Mouse (Mus musculus) liver, embryonic 13.5 days (tissue): ENCODE data around the gene Gga1. TPM values are rescaled to one million over a fixed set of nuclear protein-coding genes. Genes with fewer than 3 reads are reported as not detected.

Experiments
- ATAC-seq: fragments of 200-750 bp; cut with Nextera tagmentation; 2 replicates; pipeline ENCODE4 v1.8.0; 2017; ENCODE audit warnings: low read depth, mild to moderate bottlenecking, moderate number of reproducible peaks, moderate library complexity
- DNase-seq: peaks from one replicate; pipeline ENCODE4 v3.0.0; 2022
- H3K27ac ChIP-seq: fragments of 300-500 bp; sonication (generic); 2 replicates; pipeline ENCODE4 v1.5.1; 2015; ENCODE audit warnings: moderate library complexity, mild to moderate bottlenecking, inconsistent platforms
- H3K27me3 ChIP-seq: fragments of 300-500 bp; sonication (generic); 2 replicates; pipeline ENCODE4 v1.6.1; 2015; ENCODE audit warnings: mild to moderate bottlenecking, inconsistent platforms
- H3K36me3 ChIP-seq: fragments of 300-500 bp; sonication (generic); 2 replicates; pipeline ENCODE4 v1.6.1; 2015; ENCODE audit warnings: mild to moderate bottlenecking, inconsistent platforms
- H3K4me1 ChIP-seq: fragments of 300-500 bp; sonication (generic); replicated peaks from 2 replicates; pipeline ENCODE4 v1.6.1; 2015; ENCODE audit warnings: inconsistent platforms
- H3K4me2 ChIP-seq: fragments of 300-500 bp; sonication (generic); 2 replicates; pipeline ENCODE4 v1.6.1; 2015; ENCODE audit warnings: inconsistent platforms, mild to moderate bottlenecking, moderate library complexity
- H3K4me3 ChIP-seq: fragments of 300-500 bp; sonication (generic); replicated peaks from 2 replicates; pipeline ENCODE4 v1.5.1; 2015; ENCODE audit warnings: mild to moderate bottlenecking, inconsistent platforms
- H3K9ac ChIP-seq: fragments of 300-500 bp; sonication (generic); 2 replicates; pipeline ENCODE4 v1.6.1; 2015; ENCODE audit warnings: mild to moderate bottlenecking, inconsistent platforms
- H3K9me3 ChIP-seq: fragments of 300-500 bp; sonication (generic); replicated peaks from 2 replicates; pipeline ENCODE4 v1.6.1; 2016; ENCODE audit warnings: inconsistent platforms
- WGBS: fragments of 180-500 bp; shearing (Covaris S2); methylation state at CpG from one replicate; pipeline ENCODE4 v1.1.7; 2015; ENCODE audit not compliant: insufficient replicate concordance; 5-methylcytosine and 5-hydroxymethylcytosine counted together
- polyA plus RNA-seq: library from polyadenylated mRNA; unstranded; fragments of >200 nt; fragmentation: Nextera tagmentation; extraction: Ambion mirVana; gene quantifications from 2 replicates; pipeline ENCODE4 v1.2.1, GENCODE M21; 2015

Gene Gga1
- polyA plus RNA-seq, 1 experiment from 2014 or later, result 20.7 TPM

- ATAC-seq, result no peak
- 37% methylated on average over 8 of the region's 8 CpGs for WGBS
- peak overlapping the region; percentile 79 for H3K9ac ChIP-seq
Measured at GRCm38 (mm10) chr15:78914823-78915659, 38.1 kb downstream of the Gga1 start.

GRCm38 (mm10) chr15:78915660-78916017 is 38.6 kb downstream of the Gga1 start:
- Histone ChIP-seq H3K4me1 (peaks cover 77% of the 10 kb centered on the region), H3K4me3 (peak overlapping the region; percentile 74), H3K9me3 (no peaks in the 10 kb centered on the region), H3K27me3 (no peaks in the 10 kb centered on the region), H3K9ac (peak overlapping the region; percentile 79; the same call in 1 of the 2 replicates), H3K4me2 (peak overlapping the region; percentile 100), H3K27ac (peak overlapping the region; percentile 26; the same call in 1 of the 2 replicates), H3K36me3 (peaks cover 33% of the 10 kb centered on the region)
- WGBS, result under 1% methylated on average over 8 of the region's 8 CpGs
- ATAC-seq, result peak; percentile 27; the same call in 1 of the 2 replicates
- DNase-seq, result peak; percentile 58

More at GRCm38 (mm10) chr15:78914823-78915659, 38.1 kb downstream of the Gga1 start:
- Histone ChIP-seq H3K4me3 (peak overlapping the region; percentile 74), H3K27me3 (no peaks in the 10 kb centered on the region), H3K4me1 (peaks cover 71% of the 10 kb centered on the region), H3K36me3 (peaks cover 39% of the 10 kb centered on the region), H3K9me3 (no peaks in the 10 kb centered on the region), H3K27ac (peak overlapping the region; percentile 25), H3K4me2 (peak overlapping the region; percentile 100)
- DNase-seq, result no peak

GRCm38 (mm10) chr15:78916052-78916826 is 39.2 kb downstream of the Gga1 start:
- H3K4me3 ChIP-seq, result peak overlapping the region; percentile 0; the same call in 1 of the 2 replicates

GRCm38 (mm10) chr15:78918126-78918525 is 41.1 kb downstream of the Gga1 start:
- H3K9me3 ChIP-seq, result no peaks in the 10 kb centered on the region
- ATAC-seq (no peak), DNase-seq (no peak)
- H3K4me3 ChIP-seq, result no peak overlapping the region
- no peak overlapping the region for H3K4me2 ChIP-seq
- H3K4me1 ChIP-seq, result peaks cover 85% of the 10 kb centered on the region
- WGBS, result 89% methylated on average over 23 of the region's 23 CpGs
- H3K27ac ChIP-seq, result 0 out of 2 replicates have a peak overlapping the region, but pooled peaks have one; percentile 23
- peaks cover 21% of the 10 kb centered on the region for H3K36me3 ChIP-seq
- H3K27me3 ChIP-seq, result no peaks in the 10 kb centered on the region
- no peak overlapping the region for H3K9ac ChIP-seq

More at GRCm38 (mm10) chr15:78916052-78916826, 39.2 kb downstream of the Gga1 start:
- no peak for ATAC-seq
- WGBS, result 76% methylated on average over 12 of the region's 12 CpGs
- Histone ChIP-seq H3K27ac (0 out of 2 replicates have a peak overlapping the region, but pooled peaks have one; percentile 26), H3K36me3 (peaks cover 27% of the 10 kb centered on the region), H3K4me2 (peak overlapping the region; percentile 100), H3K9ac (peak overlapping the region; percentile 34; the same call in 1 of the 2 replicates), H3K27me3 (no peaks in the 10 kb centered on the region), H3K4me1 (peaks cover 80% of the 10 kb centered on the region), H3K9me3 (no peaks in the 10 kb centered on the region)
- no peak for DNase-seq

- H3K9me3 ChIP-seq, result no peaks in the 10 kb centered on the region
- no peak for DNase-seq
- H3K4me2 ChIP-seq, result no peak overlapping the region
- 79% methylated on average over 12 of the region's 12 CpGs for WGBS
- no peak overlapping the region for H3K4me3 ChIP-seq
- no peaks in the 10 kb centered on the region for H3K27me3 ChIP-seq
- ATAC-seq, result no peak
- peaks cover 21% of the 10 kb centered on the region for H3K36me3 ChIP-seq
- no peak overlapping the region for H3K9ac ChIP-seq
- peak overlapping the region; percentile 53 for H3K27ac ChIP-seq
- peaks cover 85% of the 10 kb centered on the region for H3K4me1 ChIP-seq
Measured at GRCm38 (mm10) chr15:78919914-78920313, 42.9 kb downstream of the Gga1 start.

GRCm38 (mm10) chr15:78922700-78923099 is 45.7 kb downstream of the Gga1 start:
- Histone ChIP-seq H3K9me3 (no peaks in the 10 kb centered on the region), H3K4me3 (peak overlapping the region; percentile 55), H3K9ac (peak overlapping the region; percentile 79), H3K36me3 (peaks cover 13% of the 10 kb centered on the region), H3K4me2 (peak overlapping the region; percentile 80), H3K4me1 (peaks cover 88% of the 10 kb centered on the region), H3K27ac (peak overlapping the region; percentile 99), H3K27me3 (no peaks in the 10 kb centered on the region)
- ATAC-seq (peak; percentile 81), DNase-seq (peak; percentile 87)
- WGBS, result 18% methylated on average over 7 of the region's 7 CpGs

- WGBS, result 17% methylated on average over 6 of the region's 6 CpGs
- peak overlapping the region; percentile 99 for H3K27ac ChIP-seq
- peak; percentile 83 for DNase-seq
- H3K4me2 ChIP-seq, result peak overlapping the region; percentile 80
- no peaks in the 10 kb centered on the region for H3K27me3 ChIP-seq
- peaks cover 94% of the 10 kb centered on the region for H3K4me1 ChIP-seq
- H3K9ac ChIP-seq, result peak overlapping the region; percentile 79
- ATAC-seq, result peak; percentile 78
- peak overlapping the region; percentile 55 for H3K4me3 ChIP-seq
- peaks cover 7% of the 10 kb centered on the region for H3K36me3 ChIP-seq
- H3K9me3 ChIP-seq, result no peaks in the 10 kb centered on the region
Measured at GRCm38 (mm10) chr15:78923585-78923984, 46.6 kb downstream of the Gga1 start.

GRCm38 (mm10) chr15:78925129-78925528 is 48.1 kb downstream of the Gga1 start:
- 53% methylated on average over 8 of the region's 8 CpGs for WGBS
- Histone ChIP-seq H3K4me1 (peaks cover 91% of the 10 kb centered on the region), H3K4me3 (no peak overlapping the region), H3K27me3 (no peaks in the 10 kb centered on the region), H3K9me3 (no peaks in the 10 kb centered on the region), H3K27ac (peak overlapping the region; percentile 99), H3K9ac (peak overlapping the region; percentile 78), H3K4me2 (peak overlapping the region; percentile 95), H3K36me3 (peaks cover 10% of the 10 kb centered on the region)
- DNase-seq (no peak), ATAC-seq (no peak)

GRCm38 (mm10) chr15:78926021-78926919 is 49.3 kb downstream of the Gga1 start, which contains the start of gene Lgals1:
Gene Lgals1, plus strand, starts transcription at chr15:78926725.
- WGBS, result 8% methylated on average over 20 of the region's 20 CpGs
- Histone ChIP-seq H3K9ac (peak within 1 kb of the TSS; percentile 78), H3K4me1 (peaks cover 93% of the 10 kb centered on the region), H3K9me3 (no peaks in the 10 kb centered on the region), H3K4me3 (peak within 1 kb of the TSS; percentile 67), H3K36me3 (peaks cover 13% of the 10 kb centered on the region), H3K27ac (peak within 1 kb of the TSS; percentile 99), H3K27me3 (no peaks in the 10 kb centered on the region), H3K4me2 (peak within 1 kb of the TSS; percentile 95)
- DNase-seq (peak; percentile 81), ATAC-seq (peak; percentile 47)

- peaks cover 13% of the 10 kb centered on the region for H3K36me3 ChIP-seq
- no peaks in the 10 kb centered on the region for H3K9me3 ChIP-seq
- ATAC-seq, result no peak
- H3K4me1 ChIP-seq, result peaks cover 93% of the 10 kb centered on the region
- no peak for DNase-seq
- WGBS, result 8% methylated on average over 15 of the region's 15 CpGs
- H3K9ac ChIP-seq, result peak overlapping the region; percentile 78
- peak overlapping the region; percentile 95 for H3K4me2 ChIP-seq
- H3K27me3 ChIP-seq, result no peaks in the 10 kb centered on the region
- peak overlapping the region; percentile 67 for H3K4me3 ChIP-seq
- peak overlapping the region; percentile 99 for H3K27ac ChIP-seq
Measured at GRCm38 (mm10) chr15:78927021-78927787, 50.2 kb downstream of the Gga1 start.
